Mouse (Mus musculus) layer of hippocampus, postnatal 25 days (tissue): Measurements from ENCODE around the gene Hexdc. TPM values are rescaled to one million over a fixed set of nuclear protein-coding genes. Genes with fewer than 3 reads are reported as not detected.

ENCODE experiments used
- DNase-seq, 2 experiments: peaks; one replicate each; pipeline ENCODE4 v3.0.0; 2022; ENCODE audit warnings: mixed read lengths in 2 of 2, low spot score in 1 of 2; ENCODE audit errors: extremely low spot score in 1 of 2
- total RNA-seq, 2 experiments: library from RNA; stranded (reverse); gene quantifications; 2 replicates each; pipeline ENCODE4 v1.2.3; 2021

Hexdc gene
- 10 to 100 TPM; 22.1 to 26.5 TPM for total RNA-seq

- DNase-seq, result peak; percentile 78 to 89
Observed at GRCm38 (mm10) chr11:121204161-121205006, at the start of gene Hexdc, which contains the start of gene Ogfod3. Gene Hexdc, plus strand, starts transcription at chr11:121204433. Gene Ogfod3, minus strand, starts transcription at chr11:121204711.

GRCm38 (mm10) chr11:121156411-121156891 is 47.8 kb upstream of the Hexdc start:
- DNase-seq, result no peak

GRCm38 (mm10) chr11:121159971-121160370 is 44.3 kb upstream of the Hexdc start, which contains the start of gene Uts2r:
Gene Uts2r, plus strand, starts transcription at chr11:121160271.
- no peak for DNase-seq

- no peak for DNase-seq
Observed at GRCm38 (mm10) chr11:121160636-121161346, 43.4 kb upstream of the Hexdc start.

GRCm38 (mm10) chr11:121163751-121164150 is 40.5 kb upstream of the Hexdc start:
- no peak for DNase-seq

- DNase-seq, result no peak
Observed at GRCm38 (mm10) chr11:121173203-121173602, 31.0 kb upstream of the Hexdc start.

- no peak for DNase-seq
Observed at GRCm38 (mm10) chr11:121174234-121174633, 30.0 kb upstream of the Hexdc start.

- DNase-seq, result peak in 1 of 2 experiments; percentile 63
Observed at GRCm38 (mm10) chr11:121176285-121177270, 27.7 kb upstream of the Hexdc start.

- DNase-seq, result no peak
Observed at GRCm38 (mm10) chr11:121189681-121190080, 14.6 kb upstream of the Hexdc start.

GRCm38 (mm10) chr11:121192742-121193141 is 11.5 kb upstream of the Hexdc start:
- DNase-seq, result no peak

GRCm38 (mm10) chr11:121193415-121193814 is 10.8 kb upstream of the Hexdc start:
- DNase-seq, result no peak

- no peak for DNase-seq
Observed at GRCm38 (mm10) chr11:121198622-121199021, 5.6 kb upstream of the Hexdc start.

- DNase-seq, result no peak
Observed at GRCm38 (mm10) chr11:121199851-121200250, 4.4 kb upstream of the Hexdc start.

- no peak for DNase-seq
Observed at GRCm38 (mm10) chr11:121200781-121201180, 3.5 kb upstream of the Hexdc start.

GRCm38 (mm10) chr11:121201436-121202198 is 2.6 kb upstream of the Hexdc start:
- peak in 1 of 2 experiments; percentile 55 for DNase-seq

GRCm38 (mm10) chr11:121203859-121204160 is 423 bp upstream of the Hexdc start:
- DNase-seq, result no peak

GRCm38 (mm10) chr11:121216831-121217230 is 12.6 kb downstream of the Hexdc start:
- no peak for DNase-seq

GRCm38 (mm10) chr11:121219776-121220175 is 15.5 kb downstream of the Hexdc start:
- DNase-seq, result no peak

- no peak for DNase-seq
Observed at GRCm38 (mm10) chr11:121220771-121221170, 16.5 kb downstream of the Hexdc start.
